Mouse (Mus musculus) embryonic fibroblast, embryonic 13.5 days (primary cell): ENCODE results near the gene Faim.

Experiments
- CTCF ChIP-seq: IDR thresholded peaks from 2 replicates; pipeline ENCODE4 v1.5.1; 2011; ENCODE audit warnings: mild to moderate bottlenecking, control low read depth, low read length, moderate library complexity, borderline replicate concordance; ENCODE audit not compliant: insufficient read depth
- POLR2A ChIP-seq: IDR thresholded peaks from 2 replicates; pipeline ENCODE4 v1.6.1; 2011; ENCODE audit warnings: low read depth, mild to moderate bottlenecking, control low read depth, low read length, moderate library complexity

GRCm38 (mm10) chr9:98962478-98963142, 23.6 kb upstream of the Faim start:
- TF ChIP-seq POLR2A (no peak), CTCF (no peak)
